9 mouse cellular contexts compared by ENCODE assay signal in genomic region chr12:85862514-85862913, GRCm38 (mm10). TPM values are rescaled to one million over a fixed set of nuclear protein-coding genes. Genes with fewer than 3 reads are reported as not detected.
DNase-seq lines count a peak whose midpoint lies in the region; ATAC-seq and TF ChIP-seq lines count a peak whose summit lies in the region.
"Had no signal": no experiment of that assay in that cellular context is flagged by ENCODE, and none has a peak within 500 bp of the region (broad histone marks: within the 10 kb centered on the region; RNA-seq: fewer than 3 reads in every experiment).

No protein-coding gene starts in this region.

- H3K9me3 ChIP-seq in midbrain, embryonic 13.5 days: no peaks in the 10 kb centered on the region
- H3K9me3 ChIP-seq in midbrain, embryonic 11.5 days (ENCODE audit: control insufficient read depth, low read length): no peaks in the 10 kb centered on the region
- H3K9me3 ChIP-seq in limb, embryonic 15.5 days: no peaks in the 10 kb centered on the region
- H3K9me3 ChIP-seq in liver, postnatal 0 days (ENCODE audit: low read length): no peaks in the 10 kb centered on the region
- H3K9me3 ChIP-seq: liver, embryonic 12.5 days had no signal

- peak; percentile 18 to 37 for DNase-seq in heart, postnatal 10 days
- no peak for DNase-seq in heart, adult 9 months (ENCODE audit: low spot score in 2 of 2)
- no peak for DNase-seq in midbrain, embryonic 11.5 days (ENCODE audit: low spot score, missing footprints)
- DNase-seq in cerebellum, postnatal 14 days: peak; percentile 41 to 52
- DNase-seq in liver: no peak
- no peak for DNase-seq in liver, postnatal 0 days

- WGBS in midbrain, embryonic 13.5 days: 66% methylated on average over 2 of the region's 2 CpGs
- WGBS in midbrain, embryonic 11.5 days: 67% methylated on average over 2 of the region's 2 CpGs
- WGBS in limb, embryonic 15.5 days: 28% methylated on average over 2 of the region's 2 CpGs
- WGBS in liver, postnatal 0 days (ENCODE audit: insufficient replicate concordance): 46% methylated on average over 2 of the region's 2 CpGs

- peaks cover 7% of the 10 kb centered on the region; the same call in 1 of the 2 replicates for H3K36me3 ChIP-seq in midbrain, embryonic 13.5 days
- no peaks in the 10 kb centered on the region for H3K36me3 ChIP-seq in midbrain, embryonic 11.5 days (ENCODE audit: control insufficient read depth, insufficient read depth, low read length)
- peaks cover 3% of the 10 kb centered on the region; the same call in 1 of the 2 replicates for H3K36me3 ChIP-seq in limb, embryonic 15.5 days
- peaks cover 6% of the 10 kb centered on the region; the same call in 1 of the 2 replicates for H3K36me3 ChIP-seq in liver, postnatal 0 days (replicated peaks; ENCODE audit: insufficient read depth, low read length)

- peaks cover 9% of the 10 kb centered on the region for H3K4me1 ChIP-seq in midbrain, embryonic 13.5 days (replicated peaks)
- no peaks in the 10 kb centered on the region for H3K4me1 ChIP-seq in midbrain, embryonic 11.5 days (ENCODE audit: control insufficient read depth, insufficient read depth, low read length)
- H3K4me1 ChIP-seq in limb, embryonic 15.5 days: peaks cover 36% of the 10 kb centered on the region
- H3K4me1 ChIP-seq in liver, postnatal 0 days (ENCODE audit: insufficient read depth): no peaks in the 10 kb centered on the region

- no peak for TF ChIP-seq EP300 in liver, postnatal 0 days (IDR thresholded peaks at IDR 0.05; ENCODE audit: low read depth)

- TF ChIP-seq CTCF in liver, postnatal 0 days (IDR thresholded peaks at IDR 0.05; ENCODE audit: low read depth): no peak

- H3K4me2 ChIP-seq in midbrain, embryonic 13.5 days (replicated peaks): no peak overlapping the region
- H3K4me2 ChIP-seq in midbrain, embryonic 11.5 days: no peak overlapping the region
- H3K4me2 ChIP-seq in limb, embryonic 15.5 days: no peak overlapping the region
- H3K4me2 ChIP-seq in liver, postnatal 0 days (ENCODE audit: low read depth, low read length): no peak overlapping the region
- H3K4me2 ChIP-seq: liver, embryonic 12.5 days had no signal

- no peak overlapping the region for H3K9ac ChIP-seq in midbrain, embryonic 13.5 days (replicated peaks)
- H3K9ac ChIP-seq in midbrain, embryonic 11.5 days (ENCODE audit: low read length): no peak overlapping the region
- H3K9ac ChIP-seq in limb, embryonic 15.5 days: no peak overlapping the region
- H3K9ac ChIP-seq in liver, postnatal 0 days (replicated peaks): no peak overlapping the region
- H3K9ac ChIP-seq: liver, embryonic 12.5 days had no signal

- no peaks in the 10 kb centered on the region for H3K27me3 ChIP-seq in midbrain, embryonic 13.5 days
- no peaks in the 10 kb centered on the region for H3K27me3 ChIP-seq in midbrain, embryonic 11.5 days (ENCODE audit: control insufficient read depth, insufficient read depth, low read length)
- no peaks in the 10 kb centered on the region for H3K27me3 ChIP-seq in limb, embryonic 15.5 days
- H3K27me3 ChIP-seq in liver, postnatal 0 days (ENCODE audit: insufficient read depth, low read length): no peaks in the 10 kb centered on the region
- H3K27me3 ChIP-seq: liver, embryonic 12.5 days had no signal

- no peak overlapping the region for H3K27ac ChIP-seq in midbrain, embryonic 13.5 days
- H3K27ac ChIP-seq in midbrain, embryonic 11.5 days (ENCODE audit: low read depth, low read length): no peak overlapping the region
- peak overlapping the region; percentile 83 for H3K27ac ChIP-seq in limb, embryonic 15.5 days
- H3K27ac ChIP-seq in liver, postnatal 0 days (ENCODE audit: low read depth): no peak overlapping the region
- H3K27ac ChIP-seq: liver, embryonic 12.5 days had no signal

- intact Hi-C loops in heart, postnatal 10 days (cut with DNase I): no loop called here

- no peak overlapping the region for H3K4me3 ChIP-seq in midbrain, embryonic 13.5 days (replicated peaks)
- no peak overlapping the region for H3K4me3 ChIP-seq in midbrain, embryonic 11.5 days (ENCODE audit: low read depth, low read length)
- no peak overlapping the region for H3K4me3 ChIP-seq in limb, embryonic 15.5 days
- no peak overlapping the region for H3K4me3 ChIP-seq in liver, postnatal 0 days (ENCODE audit: low read depth, low read length)
- H3K4me3 ChIP-seq: liver, embryonic 12.5 days had no signal

- 0 out of 2 replicates have a peak, but pooled peaks have one; percentile 30 for ATAC-seq in midbrain, embryonic 13.5 days
- no peak for ATAC-seq in midbrain, embryonic 11.5 days (ENCODE audit: low FRiP score)
- 0 out of 2 replicates have a peak, but pooled peaks have one; percentile 42 for ATAC-seq in limb, embryonic 15.5 days (ENCODE audit: insufficient number of reproducible peaks, low FRiP score, low TSS enrichment, low read depth)
- ATAC-seq in liver, postnatal 0 days: no peak
- ATAC-seq: liver, embryonic 12.5 days had no signal

RNA-seq across cellular contexts. Expression of gene Ttll5, which starts 38.1 kb away (rescaled TPM):
- total RNA-seq in heart, postnatal 10 days (2021): 10 to 100 TPM; 14.2 to 15.3 TPM
- polyA plus RNA-seq in midbrain, embryonic 13.5 days (2015; fragmentation: Nextera tagmentation; extraction: Ambion mirVana): 13.6 and 14.0 TPM in 2 replicates
- 15.7 and 18.7 TPM in 2 replicates for polyA plus RNA-seq in midbrain, embryonic 11.5 days (2014; fragmentation: Nextera tagmentation; extraction: Ambion mirVana)
- polyA plus RNA-seq in limb, embryonic 15.5 days (2015; fragmentation: Nextera tagmentation; extraction: Ambion mirVana): 12.9 and 13.0 TPM in 2 replicates
- polyA plus RNA-seq in liver, postnatal 0 days (2015; fragmentation: Nextera tagmentation; extraction: Ambion mirVana): 2.8 and 3.0 TPM in 2 replicates

RNA-seq across cellular contexts. Expression of gene Erg28, which starts 38.2 kb away (rescaled TPM):
- total RNA-seq in heart, postnatal 10 days (2021): 10 to 100 TPM; 11.1 to 11.9 TPM
- 92.9 and 93.0 TPM in 2 replicates for polyA plus RNA-seq in midbrain, embryonic 13.5 days (2015; fragmentation: Nextera tagmentation; extraction: Ambion mirVana)
- 105 and 113 TPM in 2 replicates for polyA plus RNA-seq in midbrain, embryonic 11.5 days (2014; fragmentation: Nextera tagmentation; extraction: Ambion mirVana)
- polyA plus RNA-seq in limb, embryonic 15.5 days (2015; fragmentation: Nextera tagmentation; extraction: Ambion mirVana): 125 and 127 TPM in 2 replicates
- 85.7 and 94.2 TPM in 2 replicates for polyA plus RNA-seq in liver, postnatal 0 days (2015; fragmentation: Nextera tagmentation; extraction: Ambion mirVana)

Comparison
In these comparisons a context has a peak if more than half of its experiments do, and no peak if none do; other contexts are left out.
1. DNase-seq: peak in heart, postnatal 10 days (2 of 2) and cerebellum, postnatal 14 days (2 of 2); none in heart, adult 9 months (0 of 2), midbrain, embryonic 11.5 days (single experiment), liver (single experiment) and liver, postnatal 0 days (single experiment).
2. ATAC-seq: peak in midbrain, embryonic 13.5 days (single experiment) and limb, embryonic 15.5 days (single experiment); none in midbrain, embryonic 11.5 days (single experiment) and liver, postnatal 0 days (single experiment).